ENCODE assay signal across 25 mouse cellular contexts in the genomic region with DNA sequence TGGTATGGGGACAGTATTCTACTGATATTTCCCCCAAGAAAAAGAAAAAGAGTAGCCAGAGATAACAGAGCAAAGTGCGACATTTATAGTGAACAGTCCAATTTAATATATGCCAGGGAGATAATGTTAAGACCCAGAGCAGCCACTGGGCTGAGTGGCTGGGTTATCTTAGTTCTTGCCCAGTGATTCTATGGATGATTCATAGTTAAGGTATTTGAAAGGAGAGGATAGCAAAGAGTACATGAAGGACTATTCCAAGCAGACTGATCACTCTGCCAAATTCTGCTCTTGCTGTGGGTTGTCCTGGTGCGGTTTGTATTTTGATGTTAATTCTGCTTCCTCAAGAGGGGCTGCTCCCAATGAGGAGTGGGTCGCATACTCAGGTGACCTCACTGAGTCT. TPM values are rescaled to one million over a fixed set of nuclear protein-coding genes. Genes with fewer than 3 reads are reported as not detected.
"Had no signal": no experiment of that assay in that cellular context is flagged by ENCODE, and none has a peak within 500 bp of the region (broad histone marks: within the 10 kb centered on the region; RNA-seq: fewer than 3 reads in every experiment).

No protein-coding gene starts in this region.

- H3K27ac ChIP-seq: kidney, postnatal 0 days; left cerebral cortex, adult 2 months; liver, embryonic 13.5 days; neural tube, embryonic 12.5 days; neural tube, embryonic 15.5 days; stomach, postnatal 0 days had no signal

- H3K36me3 ChIP-seq: liver, embryonic 13.5 days; neural tube, embryonic 12.5 days had no signal

- H3K9ac ChIP-seq: liver, embryonic 13.5 days; neural tube, embryonic 12.5 days; neural tube, embryonic 15.5 days had no signal

- H3K9me3 ChIP-seq: liver, embryonic 13.5 days; neural tube, embryonic 12.5 days; neural tube, embryonic 15.5 days had no signal

- H3K4me1 ChIP-seq: liver, embryonic 13.5 days; neural tube, embryonic 12.5 days; neural tube, embryonic 15.5 days had no signal

- H3K27me3 ChIP-seq: liver, embryonic 13.5 days; neural tube, embryonic 12.5 days; neural tube, embryonic 15.5 days had no signal

- H3K4me3 ChIP-seq: left cerebral cortex, adult 2 months; liver, embryonic 13.5 days; neural tube, embryonic 12.5 days; neural tube, embryonic 15.5 days had no signal

- DNase-seq: kidney, postnatal 36 days; layer of hippocampus, adult 9-11 months; liver, embryonic 13.5 days; lung, adult 2 months; lung, postnatal 14 days; lung, postnatal 4 days; midbrain, embryonic 14.5 days; right cerebral cortex, adult 18-20 months; right cerebral cortex, postnatal 14 days; right cerebral cortex, postnatal 4 days; thymus, adult 2 months; thymus, postnatal 14 days; thymus, postnatal 4 days had no signal

- H3K4me2 ChIP-seq: liver, embryonic 13.5 days; midbrain, embryonic 11.5 days; neural tube, embryonic 12.5 days; neural tube, embryonic 15.5 days had no signal

RNA-seq across cellular contexts. Expression of gene Crtam, which starts 17.3 kb away (rescaled TPM):
- total RNA-seq: liver, adult 2 months; megakaryocyte progenitor cell, adult 5-6 weeks had no signal
- polyA plus RNA-seq: liver, adult 2 months; lung, embryonic 16.5 days; neural tube, embryonic 12.5 days; stomach, embryonic 14.5 days; stomach, postnatal 0 days had no signal

RNA-seq across cellular contexts. Expression of gene Jhy, which starts 57.8 kb away (rescaled TPM):
- total RNA-seq: liver, adult 2 months; megakaryocyte progenitor cell, adult 5-6 weeks; megakaryocyte-erythroid progenitor cell, adult 5-6 weeks had no signal
- polyA plus RNA-seq: liver, adult 2 months; liver, embryonic 13.5 days; liver, embryonic 16.5 days; thymus, adult 2 months had no signal
